Mouse (Mus musculus): ENCODE measurements around the gene Slit3. TPM values are rescaled to one million over a fixed set of nuclear protein-coding genes. Genes with fewer than 3 reads are reported as not detected.

Slit3 gene
- total RNA-seq (2012; rRNA removed) (0.42 and 0.55 TPM in 2 replicates), total RNA-seq (2014; rRNA removed) (2.6 and 2.8 TPM in 2 replicates), polyA plus RNA-seq (2012; ENCODE audit: insufficient read length, low read depth) (4.8 and 5.5 TPM in 2 replicates)

- in situ Hi-C loops (cut with MboI; ENCODE audit: low pct_ligation_motif_present, low pct_unique_long_range_greater_than_20kb, low sequenced_read_pairs), result no loop called here
- no peak within 1 kb of the TSS for H3K4me2 ChIP-seq (ENCODE audit: insufficient read depth, low read depth, poor library complexity, severe bottlenecking)
- H3K27me3 ChIP-seq (replicated peaks), result no peaks in the 10 kb centered on the region
- H3K79me2 ChIP-seq (replicated peaks; ENCODE audit: control insufficient read depth, extremely low read depth, insufficient read depth, poor library complexity, severe bottlenecking), result no peaks in the 10 kb centered on the region
- dilution Hi-C loops (cut with MboI; ENCODE audit: extremely low pct_ligation_motif_present, extremely low pct_unique_long_range_greater_than_20kb, low sequenced_read_pairs), result no loop called here
- H3K9me3 ChIP-seq (replicated peaks; ENCODE audit: low read length), result peaks cover 4% of the 10 kb centered on the region
- H3K36me3 ChIP-seq (replicated peaks in 1 of 2; ENCODE audit: control insufficient read depth in 1 of 2, insufficient read depth in 1 of 2, low read length in 1 of 2), result no peaks in the 10 kb centered on the region
- H3K4me1 ChIP-seq (ENCODE audit: control insufficient read depth in 1 of 2, insufficient read depth in 2 of 2), result peaks cover 0 to 7% of the 10 kb centered on the region in 2 experiments; a peak in 2 of 4 replicates
- H3K9ac ChIP-seq (ENCODE audit: insufficient read depth, low read depth), result no peak within 1 kb of the TSS
- no peak within 1 kb of the TSS for H3K27ac ChIP-seq (ENCODE audit: insufficient read depth, low read depth)
- H3K4me3 ChIP-seq (replicated peaks in 1 of 3; ENCODE audit: low read depth in 2 of 3, low read length in 2 of 3, poor library complexity in 1 of 3), result no peak within 1 kb of the TSS
- TF ChIP-seq ZMIZ1 (IDR thresholded peaks at IDR 0.05; ENCODE audit: low read depth, low read length), result no peak
- no peak for TF ChIP-seq KAT2A (IDR thresholded peaks at IDR 0.05; ENCODE audit: insufficient replicate concordance, low read length)
- no peak for TF ChIP-seq RCOR1 (conservative IDR thresholded peaks at IDR 0.05; ENCODE audit: low read depth, low read length)
- no peak for TF ChIP-seq JUN (IDR thresholded peaks at IDR 0.05; ENCODE audit: insufficient read depth, low read depth, low read length)
- TF ChIP-seq UBTF (IDR thresholded peaks at IDR 0.05; ENCODE audit: low read depth, low read length), result no peak
- TF ChIP-seq CHD1 (IDR thresholded peaks at IDR 0.05; ENCODE audit: low read depth, low read length), result no peak
- TF ChIP-seq EP300 (IDR thresholded peaks at IDR 0.05; ENCODE audit: low read length), result no peak
- no peak for TF ChIP-seq E2F4 (IDR thresholded peaks at IDR 0.05; ENCODE audit: insufficient replicate concordance, low read depth, low read length)
- no peak for TF ChIP-seq SIN3A (IDR thresholded peaks at IDR 0.05; ENCODE audit: low read length)
- TF ChIP-seq ZC3H11A (IDR thresholded peaks at IDR 0.05; ENCODE audit: low read depth, low read length), result no peak
- no peak for TF ChIP-seq IRF4 (IDR thresholded peaks at IDR 0.05; ENCODE audit: low read depth, low read length)
- no peak for TF ChIP-seq MEF2A (IDR thresholded peaks at IDR 0.05; ENCODE audit: borderline replicate concordance, low read depth, low read length)
- TF ChIP-seq USF1 (IDR thresholded peaks at IDR 0.05; ENCODE audit: low read depth, low read length), result no peak
- no peak for TF ChIP-seq CTCF (conservative IDR thresholded peaks at IDR 0.05 in 1 of 2, IDR thresholded peaks at IDR 0.05 in 1 of 2; ENCODE audit: low read depth in 2 of 2, low read length in 2 of 2)
- TF ChIP-seq ELF1 (IDR thresholded peaks at IDR 0.05; ENCODE audit: low read depth, low read length), result no peak
- TF ChIP-seq TCF12 (IDR thresholded peaks at IDR 0.05; ENCODE audit: low read depth, low read length), result no peak
- no peak for TF ChIP-seq GABPA (IDR thresholded peaks at IDR 0.05; ENCODE audit: insufficient replicate concordance, low read depth, low read length)
- no peak for TF ChIP-seq ZKSCAN1 (IDR thresholded peaks at IDR 0.05; ENCODE audit: borderline replicate concordance, low read depth, low read length)
- TF ChIP-seq POLR2A (IDR thresholded peaks at IDR 0.05; ENCODE audit: low read depth, low read length), result no peak
- no peak for TF ChIP-seq MAFK (IDR thresholded peaks at IDR 0.05; ENCODE audit: insufficient replicate concordance, low read length)
- no peak for DNase-seq (ENCODE audit: extremely low read depth)
Observed at GRCm38 (mm10) chr11:35120894-35121610, at the start of gene Slit3. Gene Slit3 (plus strand): TSS chr11:35121224.

DNA sequence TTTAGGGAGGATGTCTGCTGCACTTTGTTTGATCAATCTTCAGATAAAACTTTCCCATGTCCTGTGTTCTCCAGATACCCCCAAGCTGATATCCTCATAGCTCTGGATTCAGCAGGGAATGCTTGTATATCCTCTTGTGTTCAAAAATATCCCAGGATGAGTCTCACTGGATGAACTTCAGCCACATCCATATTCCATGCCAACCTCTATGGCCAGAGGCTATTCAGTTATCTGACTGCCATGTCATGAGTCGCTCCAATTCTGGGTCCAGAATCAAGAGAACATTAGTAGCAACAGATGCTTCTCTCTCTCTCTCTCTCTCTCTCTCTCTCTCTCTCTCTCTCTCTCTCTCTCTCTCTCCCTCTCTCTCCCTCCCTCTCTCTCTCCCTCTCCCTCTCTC, 49.6 kb upstream of the Slit3 start:
- Histone ChIP-seq H3K9me3 (replicated peaks; ENCODE audit: low read length) (no peaks in the 10 kb centered on the region), H3K79me2 (replicated peaks; ENCODE audit: control insufficient read depth, extremely low read depth, insufficient read depth, poor library complexity, severe bottlenecking) (no peaks in the 10 kb centered on the region), H3K27me3 (replicated peaks) (peaks cover 7% of the 10 kb centered on the region), H3K4me3 (replicated peaks in 1 of 3; ENCODE audit: low read depth in 2 of 3, low read length in 2 of 3, poor library complexity in 1 of 3) (no peak overlapping the region), H3K9ac (ENCODE audit: insufficient read depth, low read depth) (no peak overlapping the region), H3K27ac (ENCODE audit: insufficient read depth, low read depth) (no peak overlapping the region), H3K4me2 (ENCODE audit: insufficient read depth, low read depth, poor library complexity, severe bottlenecking) (no peak overlapping the region), H3K36me3 (replicated peaks in 1 of 2; ENCODE audit: control insufficient read depth in 1 of 2, insufficient read depth in 1 of 2, low read length in 1 of 2) (no peaks in the 10 kb centered on the region), H3K4me1 (ENCODE audit: control insufficient read depth in 1 of 2, insufficient read depth in 2 of 2) (no peaks in the 10 kb centered on the region)
- dilution Hi-C loops (cut with MboI; ENCODE audit: extremely low pct_ligation_motif_present, extremely low pct_unique_long_range_greater_than_20kb, low sequenced_read_pairs), result no loop called here
- in situ Hi-C loops (cut with MboI; ENCODE audit: low pct_ligation_motif_present, low pct_unique_long_range_greater_than_20kb, low sequenced_read_pairs), result no loop called here
- DNase-seq (ENCODE audit: extremely low read depth), result no peak
- TF ChIP-seq PAX5 (IDR thresholded peaks at IDR 0.05; ENCODE audit: low read length) (no peak), KAT2A (IDR thresholded peaks at IDR 0.05; ENCODE audit: insufficient replicate concordance, low read length) (no peak)
